Mouse (Mus musculus) kidney, postnatal 10 days (tissue): ENCODE results near the gene Prf1.

ENCODE experiments used
- DNase-seq: peaks from one replicate; pipeline ENCODE4 v3.0.0; 2021; ENCODE audit warnings: mixed read lengths

Gene Prf1

DNA sequence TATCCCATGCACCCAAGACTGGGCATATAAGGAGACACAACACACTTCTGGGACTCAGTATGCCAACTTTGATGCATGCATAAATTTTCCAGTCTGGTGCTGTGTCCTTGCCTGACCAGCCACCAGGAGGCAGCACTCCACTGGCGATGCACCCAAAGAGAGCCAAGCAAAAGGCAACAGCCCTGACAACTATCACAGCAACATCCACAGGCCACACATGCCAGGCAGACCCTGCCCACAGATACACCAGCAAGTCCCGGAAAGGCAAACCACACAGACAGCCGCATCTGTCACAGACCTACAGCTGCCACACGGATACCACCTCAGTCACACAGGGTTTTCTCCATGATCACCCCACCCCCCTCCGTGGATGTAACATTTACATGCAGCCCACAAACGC is 43.9 kb downstream of the Prf1 start:
- peak; percentile 88 for DNase-seq

DNA sequence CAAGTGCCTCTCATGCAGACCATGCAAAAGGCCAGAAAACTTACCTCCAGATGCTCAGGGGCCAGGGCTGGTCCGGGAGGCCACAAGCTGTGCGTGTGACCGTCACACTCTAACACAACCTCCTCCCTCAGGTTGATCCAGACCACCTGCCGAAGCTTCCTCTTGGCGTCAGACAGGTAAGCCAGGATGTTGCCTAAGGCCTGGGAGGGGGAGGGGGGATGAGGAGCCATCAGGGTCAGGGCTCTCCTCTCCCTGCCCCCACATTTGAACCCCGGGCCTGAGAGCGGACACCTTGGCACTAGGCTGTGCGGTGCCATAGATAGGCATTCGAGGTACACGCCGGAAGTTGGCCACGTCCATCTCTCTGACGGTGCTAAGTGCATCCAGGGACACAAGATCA is 45.1 kb downstream of the Prf1 start:
- DNase-seq: no peak

DNA sequence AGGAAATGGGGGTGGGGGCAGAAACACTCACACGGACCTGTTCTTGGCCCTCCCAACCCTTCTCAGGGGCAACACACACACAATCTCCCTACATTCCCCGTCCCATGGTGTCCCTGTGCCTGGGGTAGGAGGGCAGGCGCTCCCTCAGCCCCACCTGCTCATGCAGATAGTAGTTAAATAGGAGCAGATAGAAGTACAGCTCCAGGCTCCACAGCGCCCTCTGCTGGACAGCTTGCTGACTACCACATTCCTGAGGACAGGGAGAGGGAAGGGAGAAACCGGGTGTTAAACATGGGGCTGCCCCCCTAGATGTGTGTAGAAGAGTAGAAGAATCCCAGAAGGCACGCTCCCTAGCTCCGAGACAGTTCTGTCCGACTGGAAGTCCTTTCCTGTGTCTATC is 46.3 kb downstream of the Prf1 start:
- DNase-seq: peak; percentile 82

DNA sequence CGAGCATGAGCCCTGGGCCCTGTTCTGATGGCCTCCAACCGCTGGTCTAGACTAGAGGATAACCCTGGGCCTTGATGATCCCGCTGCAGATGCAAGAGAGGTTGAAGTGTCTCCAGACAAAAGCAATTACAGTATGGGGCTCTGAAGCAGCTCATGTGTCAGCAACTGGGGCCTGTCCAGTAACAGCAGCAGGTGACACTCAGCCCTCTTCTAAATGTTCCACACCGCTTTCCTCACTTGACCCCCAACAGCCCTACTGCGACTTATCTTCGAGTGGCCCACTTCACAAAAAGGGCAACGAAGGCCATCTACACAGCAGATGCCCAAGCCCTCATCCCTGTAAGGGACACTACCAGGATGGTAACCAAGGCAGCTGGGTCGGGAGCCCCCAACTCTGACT is 47.5 kb downstream of the Prf1 start:
- DNase-seq: no peak

DNA sequence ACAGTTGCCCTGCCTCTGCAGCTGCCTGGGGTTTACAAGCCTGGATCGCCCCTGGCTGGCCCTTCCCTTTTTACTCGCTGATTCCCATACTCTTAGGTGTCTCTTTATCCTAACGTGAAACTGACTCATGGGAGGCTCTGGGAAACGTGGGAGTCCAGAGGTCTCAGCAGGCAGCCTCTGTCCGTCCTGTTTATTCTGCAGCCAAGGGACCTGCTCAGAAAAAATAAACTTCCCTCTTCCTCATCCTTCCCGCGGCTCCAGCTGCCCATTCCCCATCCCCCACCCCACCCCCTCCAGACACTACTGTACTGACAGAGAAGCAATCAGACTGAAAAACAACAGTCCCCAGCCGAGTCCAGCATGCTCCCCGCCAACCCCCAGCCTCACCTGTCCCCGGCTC is 48.7 kb downstream of the Prf1 start:
- DNase-seq: no peak

DNA sequence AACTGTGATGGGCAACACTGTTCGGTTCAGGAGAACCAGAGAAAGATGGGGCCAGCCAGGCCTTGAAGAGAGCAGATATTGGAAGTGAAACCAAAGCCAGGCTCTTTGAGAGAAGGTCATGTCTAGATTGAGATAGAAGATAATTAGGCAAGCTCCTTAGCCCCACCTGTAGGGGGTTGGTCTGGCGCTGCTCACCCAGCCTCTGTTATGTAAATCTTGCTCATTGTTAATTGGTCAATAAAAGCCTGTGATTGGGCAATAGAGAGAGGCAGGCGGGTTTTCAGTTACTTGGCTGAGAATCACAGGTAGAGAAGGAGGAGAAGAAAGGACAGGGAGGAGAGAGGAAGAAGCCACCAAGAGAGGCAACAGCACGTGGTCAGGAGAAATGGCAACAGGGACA is 53.6 kb downstream of the Prf1 start:
- DNase-seq: no peak
